Mouse (Mus musculus): ENCODE measurements around the gene Stx2.

Stx2 gene

DNA sequence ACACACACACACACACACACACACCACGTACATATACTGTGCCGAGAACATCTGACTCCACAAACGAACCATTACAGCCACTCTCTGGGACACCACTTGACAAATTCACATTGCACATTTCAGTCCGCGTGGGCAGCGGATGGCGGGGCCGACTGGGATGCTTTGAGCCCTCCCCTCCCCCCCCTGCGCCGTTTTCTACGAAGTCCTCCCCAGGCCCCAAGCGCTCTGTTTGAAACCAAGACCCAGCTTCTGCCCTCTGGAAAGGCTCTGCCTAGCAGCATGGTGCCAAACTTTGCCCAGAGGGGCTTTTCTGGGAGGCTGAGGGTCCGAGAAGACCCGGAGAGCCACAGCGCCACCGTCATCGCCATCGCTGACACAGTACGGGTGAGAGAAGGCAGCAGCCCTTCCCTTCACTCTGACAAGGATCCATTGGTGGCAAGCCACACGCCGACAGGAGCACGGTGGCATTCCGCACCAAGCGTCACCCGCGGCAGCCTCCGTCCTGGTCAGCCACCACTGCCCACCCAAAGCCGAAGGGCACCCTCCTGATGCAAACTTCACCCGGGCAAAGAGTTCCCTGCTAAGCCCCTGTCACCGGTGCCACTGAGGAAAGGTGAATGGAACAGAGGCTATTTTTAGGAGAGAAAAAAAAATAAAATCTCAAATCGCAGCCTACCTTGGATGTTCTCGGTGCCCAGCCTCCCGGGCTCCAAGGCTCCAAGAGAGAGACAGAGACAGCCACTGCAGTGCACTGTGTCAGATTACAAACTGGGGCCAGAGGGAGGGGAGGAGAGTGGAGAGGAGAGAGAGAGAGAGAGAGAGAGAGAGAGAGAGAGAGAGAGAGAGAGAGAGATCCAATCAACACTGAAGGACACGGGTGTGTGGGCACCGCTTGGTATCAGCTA lies 55.8 kb downstream of the Stx2 start:
- DNase-seq, result peak; percentile 61

DNA sequence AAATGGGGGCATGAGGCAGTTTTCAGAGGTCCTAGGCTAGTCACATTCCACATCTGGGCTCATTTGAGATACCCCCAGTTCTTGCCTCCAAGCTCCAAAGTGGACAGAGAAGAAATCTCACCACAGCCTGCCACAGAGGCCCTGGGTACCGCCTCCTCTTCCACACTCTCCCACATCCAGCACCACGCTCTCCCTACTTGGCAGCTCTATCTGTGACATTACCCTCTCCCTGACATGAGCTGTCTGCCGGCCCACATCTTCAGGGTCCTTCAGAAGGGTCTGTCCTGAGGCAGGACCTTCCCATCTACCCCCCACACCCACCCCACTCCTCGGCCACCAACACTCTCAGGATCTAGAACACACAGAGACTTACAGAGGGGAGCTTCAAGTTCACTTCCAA lies 56.9 kb downstream of the Stx2 start:
- no peak for DNase-seq

DNA sequence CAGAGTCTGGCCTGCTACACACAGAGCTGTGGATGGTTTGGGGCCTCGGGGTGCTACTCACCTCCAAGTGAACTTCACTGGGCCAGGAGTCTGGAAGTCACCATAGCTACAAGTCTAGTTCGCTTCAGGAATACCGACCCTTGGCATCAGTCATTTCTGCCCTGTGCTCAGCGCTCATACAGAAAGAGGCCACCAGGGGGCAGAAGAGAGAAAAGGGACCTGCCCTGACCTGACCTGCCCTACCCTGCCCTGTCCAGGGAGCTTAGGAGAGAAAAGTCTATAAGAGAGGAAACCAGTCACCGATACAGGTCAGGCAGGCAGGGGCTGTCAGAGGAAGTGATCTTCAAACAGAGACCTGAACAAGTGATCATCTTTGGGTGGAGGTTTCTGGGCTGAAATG lies 61.3 kb downstream of the Stx2 start:
- no peak for DNase-seq

DNA sequence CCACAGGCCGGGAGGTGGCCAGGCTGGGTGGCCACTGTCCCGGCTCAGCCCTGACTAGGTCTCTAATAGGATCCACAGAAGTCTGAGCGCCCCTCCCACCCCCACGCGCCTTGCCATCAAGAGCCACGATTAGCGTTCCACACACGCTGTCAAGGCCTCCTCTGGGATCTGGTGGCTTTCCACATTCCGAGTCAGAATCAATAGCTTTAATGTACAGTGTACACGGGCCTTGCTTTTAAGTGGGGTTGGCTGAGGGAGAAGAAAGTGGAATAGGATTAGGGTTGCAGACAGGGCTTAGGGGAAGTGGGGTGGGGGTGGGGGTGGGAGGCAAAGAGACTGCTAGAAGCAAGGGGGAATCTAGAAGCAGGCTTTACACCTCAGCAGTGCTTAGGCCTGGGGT lies 67.9 kb downstream of the Stx2 start:
- DNase-seq, result no peak

DNA sequence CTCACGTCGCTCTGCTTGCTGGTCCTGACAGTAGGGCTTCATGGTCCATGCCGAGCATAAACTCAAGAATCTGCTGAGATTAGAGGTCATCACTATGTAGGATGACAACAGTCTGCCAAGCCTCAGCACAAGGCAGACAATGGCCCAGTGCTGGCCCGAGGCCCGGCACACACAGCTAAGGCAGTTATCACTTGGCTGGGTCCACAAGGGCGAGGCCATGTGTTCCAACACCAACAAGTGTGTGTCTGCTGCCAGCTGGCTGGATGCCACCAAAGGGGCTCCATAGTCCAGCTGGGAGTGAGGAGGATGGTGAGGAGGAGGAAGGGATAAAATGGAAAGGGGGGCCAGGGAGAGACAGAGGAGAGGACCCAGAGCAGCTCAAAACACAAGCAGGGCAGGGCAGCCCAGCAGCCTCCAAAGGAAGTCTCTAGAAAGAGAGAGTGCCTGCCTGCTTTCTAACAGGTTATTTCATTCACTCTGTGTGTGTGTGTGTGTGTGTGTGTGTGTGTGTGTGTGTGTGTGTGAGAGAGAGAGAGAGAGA lies 72.9 kb downstream of the Stx2 start:
- peak; percentile 47 for DNase-seq
